Mouse (Mus musculus) frontal cortex, adult (tissue): Measurements from ENCODE around the gene Olfr1110.
"Not testable (repeated sequence)": the region's sequence is repeated elsewhere in the genome, so short reads cannot be mapped to it uniquely, and the experiment has no call there.

Experiments
- ATAC-seq: cut with Nextera tagmentation; 2 replicates; pipeline ENCODE4 v1.9.2; 2017; ENCODE audit warnings: mild to moderate bottlenecking, moderate library complexity, mixed read lengths; ENCODE audit not compliant: low TSS enrichment

Olfr1110 gene

GRCm38 (mm10) chr2:87140200-87140599 lies at the start of gene Olfr1110:
Gene Olfr1110 (minus strand): TSS chr2:87140300.
- no peak for ATAC-seq

- ATAC-seq: no peak
Measured at GRCm38 (mm10) chr2:87187498-87187897, 47.4 kb upstream of the Olfr1110 start, which contains the start of gene Olfr1112. Gene Olfr1112 (plus strand): TSS chr2:87187798.

- not testable (repeated sequence) for ATAC-seq
Measured at GRCm38 (mm10) chr2:87167731-87168130, 27.6 kb upstream of the Olfr1110 start.

GRCm38 (mm10) chr2:87152524-87152923 lies 12.4 kb upstream of the Olfr1110 start, which contains the start of gene Olfr1111:
Gene Olfr1111 (minus strand): TSS chr2:87152624.
- ATAC-seq: no peak

GRCm38 (mm10) chr2:87114467-87114866 lies 25.6 kb downstream of the Olfr1110 start, which contains the start of gene Olfr259:
Gene Olfr259 (minus strand): TSS chr2:87114567.
- no peak for ATAC-seq

GRCm38 (mm10) chr2:87095908-87096307 lies 44.2 kb downstream of the Olfr1110 start, which contains the start of gene Olfr1109:
Gene Olfr1109 (minus strand): TSS chr2:87096008.
- no peak for ATAC-seq
